Mouse (Mus musculus) gastrocnemius, adult 18-20 months (tissue): ENCODE measurements at regions not wholly inside any gene's neighbourhood (a gene's known extent, or its start where the extent isn't known, plus 50 kb on each side); places are given as distances from the start of the nearest gene placed in this dataset. TPM values are rescaled to one million over a fixed set of nuclear protein-coding genes. Genes with fewer than 3 reads are reported as not detected.

Experiments
- DNase-seq: peaks from one replicate; pipeline ENCODE4 v3.0.0; 2021; ENCODE audit warnings: low spot score
- microRNA-seq: library from miRNA; unstranded; fragments of <30 nt; microRNA quantifications from one replicate; pipeline ENCODE4 v1.2.0, GENCODE M21; 2021

GRCm38 (mm10) chr13:28408868-28409608 lies 151.7 kb downstream of the Gm11361 start:
- DNase-seq, result no peak

GRCm38 (mm10) chr13:28400459-28400858 lies 143.1 kb downstream of the Gm11361 start:
- no peak for DNase-seq

Small RNA genes in the stretch of these regions (microRNA-seq; reads per million reads assigned to microRNA genes)
- not detected for gene Mir6368
